Mouse (Mus musculus) CH12.LX (cell line): ENCODE measurements around the gene Gm10037. TPM values are rescaled to one million over a fixed set of nuclear protein-coding genes. Genes with fewer than 3 reads are reported as not detected.
"Not testable (repeated sequence)": the region's sequence is repeated elsewhere in the genome, so short reads cannot be mapped to it uniquely, and the experiment has no call there.

Experiments
- DNase-seq: peaks from one replicate; pipeline ENCODE4 v3.0.0-alpha.2; 2013; ENCODE audit errors: extremely low read depth
- H3K27ac ChIP-seq: 2 replicates; pipeline ENCODE4 v1.5.1; 2012; ENCODE audit warnings: low read depth, mild to moderate bottlenecking, control low read depth, moderate library complexity; ENCODE audit not compliant: insufficient read depth
- H3K27me3 ChIP-seq: replicated peaks from 2 replicates; pipeline ENCODE3; 2012; ENCODE audit warnings: inconsistent platforms
- H3K36me3 ChIP-seq, 2 experiments: replicated peaks in 1 of 2; 2 replicates each; pipeline versions ENCODE3 to v1.6.1; 2012; ENCODE audit warnings: inconsistent platforms in 1 of 2, low read length in 1 of 2, mild to moderate bottlenecking in 1 of 2, mixed read lengths in 1 of 2, moderate library complexity in 1 of 2; ENCODE audit not compliant: control insufficient read depth in 1 of 2, insufficient read depth in 1 of 2
- H3K4me1 ChIP-seq, 2 experiments: 2 replicates each; pipeline ENCODE4 v1.6.1; 2012; ENCODE audit warnings: inconsistent platforms in 1 of 2, moderate library complexity in 1 of 2; ENCODE audit not compliant: insufficient read depth in 2 of 2, control insufficient read depth in 1 of 2
- H3K4me2 ChIP-seq: 2 replicates; pipeline ENCODE4 v1.6.1; 2012; ENCODE audit warnings: low read depth, mild to moderate bottlenecking, control low read depth; ENCODE audit not compliant: poor library complexity, insufficient read depth, severe bottlenecking
- H3K4me3 ChIP-seq, 3 experiments: fragments of 150-350 bp in 1 of 3; sonication (generic) in 1 of 3; replicated peaks in 1 of 3; 2 replicates each; pipeline versions ENCODE3 to v1.5.1; 2011 to 2012; ENCODE audit warnings: low read depth in 2 of 3, low read length in 2 of 3, mild to moderate bottlenecking in 2 of 3, moderate library complexity in 2 of 3, control low read depth in 1 of 3, improper control_type of control experiment in 1 of 3, inconsistent platforms in 1 of 3, mixed read lengths in 1 of 3; ENCODE audit not compliant: poor library complexity in 1 of 3
- H3K79me2 ChIP-seq: replicated peaks from 2 replicates; pipeline ENCODE4 v1.6.1; 2012; ENCODE audit warnings: mild to moderate bottlenecking, moderate library complexity; ENCODE audit not compliant: control insufficient read depth, poor library complexity, insufficient read depth, severe bottlenecking; ENCODE audit errors: extremely low read depth
- H3K9ac ChIP-seq: 2 replicates; pipeline ENCODE4 v1.6.1; 2012; ENCODE audit warnings: low read depth, mild to moderate bottlenecking, control low read depth, moderate library complexity; ENCODE audit not compliant: insufficient read depth
- H3K9me3 ChIP-seq: replicated peaks from 2 replicates; pipeline ENCODE3; 2012; ENCODE audit warnings: low read length, inconsistent platforms, mixed read lengths
- CHD1 ChIP-seq: IDR thresholded peaks from 2 replicates; pipeline ENCODE4 v1.6.1; 2012; ENCODE audit warnings: low read depth, low read length, improper control_type of control experiment, inconsistent platforms
- CTCF ChIP-seq, 2 experiments: IDR thresholded peaks in 1 of 2; conservative IDR thresholded peaks in 1 of 2; 2 replicates each; pipeline ENCODE4 v1.5.1; 2011 to 2012; ENCODE audit warnings: low read depth in 2 of 2, low read length in 2 of 2, improper control_type of control experiment in 1 of 2, inconsistent platforms in 1 of 2, mild to moderate bottlenecking in 1 of 2, moderate library complexity in 1 of 2
- ELF1 ChIP-seq: IDR thresholded peaks from 2 replicates; pipeline ENCODE4 v1.6.1; 2014; ENCODE audit warnings: low read depth, mild to moderate bottlenecking, inconsistent platforms, low read length, improper control_type of control experiment
- JUND ChIP-seq: conservative IDR thresholded peaks from 2 replicates; pipeline ENCODE4 v1.6.1; 2011; ENCODE audit warnings: low read depth, low read length, improper control_type of control experiment
- MAFK ChIP-seq: IDR thresholded peaks from 2 replicates; pipeline ENCODE4 v1.6.1; 2011; ENCODE audit warnings: low read length, improper control_type of control experiment; ENCODE audit not compliant: insufficient replicate concordance
- MAZ ChIP-seq: IDR thresholded peaks from 2 replicates; pipeline ENCODE4 v1.6.1; 2012; ENCODE audit warnings: low read depth, mild to moderate bottlenecking, inconsistent platforms, low read length, improper control_type of control experiment, moderate library complexity
- MYC ChIP-seq: IDR thresholded peaks from 2 replicates; pipeline ENCODE4 v1.6.1; 2011; ENCODE audit warnings: low read depth, mild to moderate bottlenecking, improper control_type of control experiment, low read length
- SMC3 ChIP-seq: IDR thresholded peaks from 2 replicates; pipeline ENCODE4 v1.6.1; 2011; ENCODE audit warnings: low read depth, low read length, improper control_type of control experiment
- TBP ChIP-seq: conservative IDR thresholded peaks from 2 replicates; pipeline ENCODE4 v1.6.1; 2011; ENCODE audit warnings: low read depth, low read length, improper control_type of control experiment
- UBTF ChIP-seq: IDR thresholded peaks from 2 replicates; pipeline ENCODE4 v1.6.1; 2012; ENCODE audit warnings: low read depth, mild to moderate bottlenecking, inconsistent platforms, low read length, improper control_type of control experiment, moderate library complexity
- ZC3H11A ChIP-seq: IDR thresholded peaks from 2 replicates; pipeline ENCODE4 v1.6.1; 2012; ENCODE audit warnings: low read depth, mild to moderate bottlenecking, inconsistent platforms, low read length, improper control_type of control experiment
- dilution Hi-C: fragments of 300-500 bp; cut with MboI; formaldehyde crosslinking; loops from 2 replicates; pipeline ENCODE4 v1.14.3; 2020; ENCODE audit warnings: low sequenced_read_pairs; ENCODE audit not compliant: extremely low pct_unique_long_range_greater_than_20kb, extremely low pct_ligation_motif_present
- in situ Hi-C: fragments of 300-500 bp; cut with MboI; formaldehyde crosslinking; loops from 3 replicates; pipeline ENCODE4 v1.14.3; 2019; ENCODE audit warnings: low sequenced_read_pairs, low pct_ligation_motif_present, low pct_unique_long_range_greater_than_20kb, mixed read lengths
- polyA plus RNA-seq: library from polyadenylated mRNA; unstranded; fragments of >175 nt; gene quantifications from 2 replicates; pipeline ENCODE4 v1.2.1, GENCODE M21; 2012; ENCODE audit warnings: low read depth; ENCODE audit not compliant: insufficient read length
- total RNA-seq, 2 experiments: library from RNA; depleted of rRNA; stranded (reverse); fragments of 300-350 nt in 1 of 2; fragments of >200 nt in 1 of 2; gene quantifications; 2 replicates each; pipeline ENCODE4 v1.2.3; 2012 to 2014

The Gm10037 gene
- total and polyA plus RNA-seq, 3 experiments, result not detected

DNA sequence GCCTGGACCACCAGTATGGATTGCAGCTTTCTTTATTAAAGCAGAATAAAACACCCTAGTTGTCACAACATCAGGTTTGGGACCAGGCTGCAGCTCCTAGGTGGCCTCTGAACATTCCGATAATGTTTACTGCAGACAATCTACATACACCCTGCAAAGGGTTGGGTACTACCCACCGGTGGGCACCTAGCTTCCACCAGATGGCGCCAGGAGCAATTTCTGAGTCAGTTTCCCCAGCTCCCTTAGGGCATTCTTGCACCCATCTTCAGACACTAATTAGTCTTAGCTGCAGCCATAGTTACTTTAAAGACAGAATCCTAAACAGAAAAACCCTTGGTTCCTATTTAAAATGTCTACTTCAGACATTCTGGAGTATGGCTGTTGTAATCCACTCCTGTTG is 37.0 kb downstream of the Gm10037 start:
- DNase-seq, result peak; percentile 46
- Histone ChIP-seq H3K36me3 (no peaks in the 10 kb centered on the region), H3K4me3 (no peak overlapping the region), H3K9me3 (peaks cover 5% of the 10 kb centered on the region), H3K79me2 (no peaks in the 10 kb centered on the region), H3K4me1 (peaks cover 0 to 3% of the 10 kb centered on the region in 2 experiments; a peak in 1 of 4 replicates)
- in situ Hi-C loops, result no loop called here
- TF ChIP-seq UBTF, result no peak
- no peak for TF ChIP-seq TBP
- TF ChIP-seq CHD1, result no peak
- TF ChIP-seq SMC3, result peak; percentile 55
- TF ChIP-seq CTCF (conservative IDR thresholded peaks at IDR 0.05 in 1 of 2, IDR thresholded peaks at IDR 0.05 in 1 of 2; ENCODE audit: low read depth in 2 of 2, low read length in 2 of 2), result peak; percentile 34 to 52
- TF ChIP-seq MAFK, result no peak
- no peak for TF ChIP-seq ZC3H11A
- TF ChIP-seq JUND, result no peak
- TF ChIP-seq MAZ, result no peak
- TF ChIP-seq MYC, result no peak
- TF ChIP-seq, all 38 proteins: peak for 2
- Histone ChIP-seq H3K9ac (no peak overlapping the region), H3K4me2 (no peak overlapping the region), H3K27ac (no peak overlapping the region), H3K27me3 (peaks cover 21% of the 10 kb centered on the region)
- dilution Hi-C loops, result no loop called here

DNA sequence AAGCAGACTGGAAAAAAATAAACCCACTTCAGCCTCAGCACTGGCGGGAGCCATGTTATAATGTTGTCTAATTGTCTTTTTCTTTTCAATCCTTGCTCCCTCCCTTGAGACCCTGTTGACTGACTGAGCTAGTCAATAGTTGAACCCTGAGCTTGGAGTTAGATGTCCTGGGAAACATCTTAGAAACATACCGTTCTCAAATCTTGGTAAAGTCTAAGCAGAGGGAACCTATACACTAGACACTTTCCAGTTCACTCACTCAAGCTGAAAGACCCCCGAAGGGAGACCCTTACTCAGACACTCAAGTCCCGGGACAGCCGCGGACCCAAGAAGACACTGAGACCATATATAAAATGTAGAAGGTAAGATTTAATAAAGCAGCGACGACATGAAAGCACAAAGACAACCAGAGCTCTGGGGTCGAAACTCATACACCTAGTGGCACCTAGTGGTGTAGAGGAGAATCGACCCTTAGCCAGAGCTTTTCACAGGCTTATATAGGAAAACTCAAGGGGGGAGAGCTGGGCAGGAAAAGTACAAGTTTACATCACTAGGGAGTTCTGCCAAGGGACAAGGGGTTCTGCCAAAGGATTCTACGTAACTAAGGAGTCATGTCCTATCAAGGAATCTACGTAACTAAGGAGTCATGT is 45.3 kb downstream of the Gm10037 start:
- DNase-seq, H3K79me2 ChIP-seq, in situ Hi-C loops, H3K36me3 ChIP-seq, H3K4me3 ChIP-seq, H3K9ac ChIP-seq, dilution Hi-C loops, H3K4me1 ChIP-seq, H3K27ac ChIP-seq, H3K9me3 ChIP-seq: not testable (repeated sequence)
- H3K27me3 ChIP-seq, result peaks cover 36% of the 10 kb centered on the region
- peak overlapping the region; percentile 5; the same call in 1 of the 2 replicates for H3K4me2 ChIP-seq

DNA sequence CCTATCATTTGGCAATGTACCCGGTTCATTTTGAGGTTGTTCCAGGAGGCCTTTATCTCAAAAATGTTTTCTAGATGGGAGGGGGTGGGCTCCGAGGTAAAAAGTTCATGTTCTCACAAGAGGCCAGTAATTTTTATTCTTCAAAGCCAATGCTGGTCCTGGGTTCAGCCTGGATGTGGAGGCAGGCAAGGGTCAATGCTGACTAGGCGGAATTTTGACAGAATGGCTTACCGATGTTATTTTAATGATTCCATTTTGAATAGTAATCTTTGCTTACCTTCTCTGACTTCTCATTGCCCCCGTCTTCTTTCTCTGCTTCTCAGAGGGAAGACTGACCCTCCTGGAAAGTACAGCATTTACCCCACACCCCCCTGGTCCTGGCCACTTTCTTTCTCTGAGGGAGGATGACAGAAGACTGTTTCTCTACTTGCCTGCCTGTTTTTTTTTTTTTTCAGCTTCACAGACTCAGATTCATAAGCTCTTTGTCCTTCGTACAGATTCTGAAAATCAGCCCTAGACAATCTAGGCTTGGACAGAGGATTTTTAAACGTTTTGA is 45.9 kb downstream of the Gm10037 start:
- dilution Hi-C loops, result no loop called here
- Histone ChIP-seq H3K9me3 (no peaks in the 10 kb centered on the region), H3K4me1 (no peaks in the 10 kb centered on the region), H3K27ac (no peak overlapping the region), H3K4me3 (no peak overlapping the region), H3K36me3 (no peaks in the 10 kb centered on the region), H3K9ac (no peak overlapping the region), H3K4me2 (no peak overlapping the region), H3K27me3 (peaks cover 31% of the 10 kb centered on the region), H3K79me2 (no peaks in the 10 kb centered on the region)
- in situ Hi-C loops, result no loop called here
- TF ChIP-seq ELF1 (no peak), MAFK (peak; percentile 55; the same call in 1 of the 2 replicates)
- no peak for DNase-seq
